Mouse (Mus musculus) embryonic facial prominence, embryonic 15.5 days (tissue): ENCODE data around the gene Gm7982. TPM values are rescaled to one million over a fixed set of nuclear protein-coding genes. Genes with fewer than 3 reads are reported as not detected.
"Not testable (repeated sequence)": the region's sequence is repeated elsewhere in the genome, so short reads cannot be mapped to it uniquely, and the experiment has no call there.

ENCODE experiments used
- ATAC-seq: fragments of 200-750 bp; cut with Nextera tagmentation; 2 replicates; pipeline ENCODE4 v1.8.0; 2017; ENCODE audit warnings: low read depth, moderate TSS enrichment; ENCODE audit not compliant: insufficient number of reproducible peaks, low FRiP score, low TSS enrichment
- H3K27ac ChIP-seq: fragments of 300-500 bp; sonication (generic); replicated peaks from 2 replicates; pipeline ENCODE4 v1.5.1; 2015; ENCODE audit warnings: mild to moderate bottlenecking, inconsistent platforms
- H3K27me3 ChIP-seq: fragments of 300-500 bp; sonication (generic); 2 replicates; pipeline ENCODE4 v1.6.1; 2015; ENCODE audit warnings: inconsistent platforms
- H3K36me3 ChIP-seq: fragments of 300-500 bp; sonication (generic); 2 replicates; pipeline ENCODE4 v1.6.1; 2015; ENCODE audit warnings: mild to moderate bottlenecking, inconsistent platforms
- H3K4me1 ChIP-seq: fragments of 300-500 bp; sonication (generic); 2 replicates; pipeline ENCODE4 v1.6.1; 2015; ENCODE audit warnings: inconsistent platforms
- H3K4me2 ChIP-seq: fragments of 300-500 bp; sonication (generic); replicated peaks from 2 replicates; pipeline ENCODE4 v1.6.1; 2015; ENCODE audit warnings: mild to moderate bottlenecking, inconsistent platforms
- H3K4me3 ChIP-seq: fragments of 300-500 bp; sonication (generic); replicated peaks from 2 replicates; pipeline ENCODE4 v1.5.1; 2015; ENCODE audit warnings: mild to moderate bottlenecking, inconsistent platforms
- H3K9ac ChIP-seq: fragments of 300-500 bp; sonication (generic); 2 replicates; pipeline ENCODE4 v1.6.1; 2015; ENCODE audit warnings: inconsistent platforms
- H3K9me3 ChIP-seq: fragments of 300-500 bp; sonication (generic); replicated peaks from 2 replicates; pipeline ENCODE4 v1.6.1; 2016; ENCODE audit warnings: inconsistent platforms
- WGBS: fragments of 180-500 bp; shearing (Covaris S2); methylation state at CpG from one replicate; pipeline ENCODE4 v1.1.7; 2015; 5-methylcytosine and 5-hydroxymethylcytosine counted together
- polyA plus RNA-seq: library from polyadenylated mRNA; unstranded; fragments of >200 nt; fragmentation: Nextera tagmentation; extraction: Ambion mirVana; gene quantifications from 2 replicates; pipeline ENCODE4 v1.2.1, GENCODE M21; 2015

Gm7982 gene
- polyA plus RNA-seq, result not detected in 2 replicates

DNA sequence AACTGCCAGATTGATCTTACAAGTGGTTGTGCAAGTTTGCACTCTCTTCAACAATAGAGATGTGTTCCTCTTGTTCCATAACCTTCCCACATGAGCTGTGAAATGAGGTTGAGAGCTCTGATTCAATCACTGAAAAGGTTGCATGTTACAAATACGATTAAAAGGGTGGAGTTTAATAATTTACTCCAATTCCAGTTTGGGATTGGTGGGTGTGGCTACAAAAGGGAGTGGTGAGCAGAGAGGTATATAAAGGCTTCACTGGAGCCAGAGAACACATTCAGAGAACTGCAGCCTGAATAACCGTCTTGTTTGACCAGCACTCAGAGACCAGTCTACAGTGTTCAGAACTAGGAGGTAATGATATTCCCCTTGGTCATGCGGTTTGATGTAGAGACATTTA lies at the start of gene Gm7982:
Gm7982 (plus strand) TSS at position 301 of the 400 bp plus-strand sequence.
- H3K4me3 ChIP-seq, H3K27me3 ChIP-seq, H3K36me3 ChIP-seq, H3K9me3 ChIP-seq, H3K9ac ChIP-seq, H3K27ac ChIP-seq, ATAC-seq, H3K4me2 ChIP-seq, H3K4me1 ChIP-seq: not testable (repeated sequence)
- WGBS, result no CpG with 5 or more reads among the region's 3 CpGs

- not testable (repeated sequence) for H3K9ac ChIP-seq, H3K4me1 ChIP-seq, H3K27ac ChIP-seq, H3K4me3 ChIP-seq, ATAC-seq, H3K27me3 ChIP-seq, H3K4me2 ChIP-seq, H3K9me3 ChIP-seq, H3K36me3 ChIP-seq
- no CpG with 5 or more reads among the region's 1 CpGs for WGBS
Observed at GRCm38 (mm10) chr5:95736073-95736472, 5.7 kb upstream of the Gm7982 start, which contains the start of gene Gm7978. Gene Gm7978, minus strand, starts transcription at chr5:95736173.

- WGBS, result no CpG with 5 or more reads among the region's 2 CpGs
- H3K36me3 ChIP-seq, H3K4me1 ChIP-seq, H3K9ac ChIP-seq, H3K9me3 ChIP-seq, H3K4me2 ChIP-seq, ATAC-seq, H3K27me3 ChIP-seq, H3K4me3 ChIP-seq, H3K27ac ChIP-seq: not testable (repeated sequence)
Observed at GRCm38 (mm10) chr5:95775690-95776089, 33.9 kb downstream of the Gm7982 start, which contains the start of gene E330014E10Rik. Gene E330014E10Rik, plus strand, starts transcription at chr5:95775990.

Other genes with a start within 250 kb of the Gm7982 start
- gene Gm3286, start 231.3 kb upstream of the Gm7982 start, polyA plus RNA-seq, result not detected in 2 replicates
- gene Gm7971, start 147.1 kb upstream of the Gm7982 start, polyA plus RNA-seq, result not detected in 2 replicates
- not detected in 2 replicates for gene Gm7978, start 5.8 kb upstream of the Gm7982 start, polyA plus RNA-seq
- not detected in 2 replicates for gene E330014E10Rik, start 34.0 kb downstream of the Gm7982 start, polyA plus RNA-seq
- gene Cxcl13, start 214.9 kb downstream of the Gm7982 start, polyA plus RNA-seq, result 1.5 and 4.9 TPM in 2 replicates